Mouse (Mus musculus) hindlimb bud, embryonic 11.5 days (tissue): ENCODE results near the gene Hamp2.
A peak's percentile ranks its signal among the peaks of the same experiment; 100 is the strongest.
"Not testable (repeated sequence)": the region's sequence is repeated elsewhere in the genome, so short reads cannot be mapped to it uniquely, and the experiment has no call there.

Source experiments
- DNase-seq: peaks from one replicate; pipeline ENCODE4 v3.0.0-alpha.2; 2012; ENCODE audit warnings: low read depth, low spot score; ENCODE audit errors: extremely low spot score

Hamp2 gene

DNA sequence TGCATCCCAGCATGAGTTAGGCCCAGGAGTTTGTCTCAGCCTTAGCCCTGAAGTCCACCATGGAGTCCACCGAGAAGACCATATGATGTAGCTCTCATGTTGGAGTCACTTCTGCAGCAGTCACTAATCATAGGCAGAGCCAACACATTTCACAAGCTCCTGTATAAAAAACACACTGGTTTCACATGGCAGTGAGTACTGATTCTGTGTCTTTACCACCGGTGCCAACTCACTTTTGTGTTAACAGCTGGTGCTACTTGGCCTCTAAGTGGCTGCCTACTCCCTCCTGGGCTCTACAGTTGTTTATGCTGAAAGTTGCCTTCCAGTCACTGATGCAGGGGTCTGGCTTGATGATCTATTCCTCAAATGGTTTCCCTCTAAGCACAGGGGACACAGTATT is at the start of gene Hamp2:
TSS of gene Hamp2 (minus strand) at position 101 of the 400 bp plus-strand sequence.
- DNase-seq: not testable (repeated sequence)

DNA sequence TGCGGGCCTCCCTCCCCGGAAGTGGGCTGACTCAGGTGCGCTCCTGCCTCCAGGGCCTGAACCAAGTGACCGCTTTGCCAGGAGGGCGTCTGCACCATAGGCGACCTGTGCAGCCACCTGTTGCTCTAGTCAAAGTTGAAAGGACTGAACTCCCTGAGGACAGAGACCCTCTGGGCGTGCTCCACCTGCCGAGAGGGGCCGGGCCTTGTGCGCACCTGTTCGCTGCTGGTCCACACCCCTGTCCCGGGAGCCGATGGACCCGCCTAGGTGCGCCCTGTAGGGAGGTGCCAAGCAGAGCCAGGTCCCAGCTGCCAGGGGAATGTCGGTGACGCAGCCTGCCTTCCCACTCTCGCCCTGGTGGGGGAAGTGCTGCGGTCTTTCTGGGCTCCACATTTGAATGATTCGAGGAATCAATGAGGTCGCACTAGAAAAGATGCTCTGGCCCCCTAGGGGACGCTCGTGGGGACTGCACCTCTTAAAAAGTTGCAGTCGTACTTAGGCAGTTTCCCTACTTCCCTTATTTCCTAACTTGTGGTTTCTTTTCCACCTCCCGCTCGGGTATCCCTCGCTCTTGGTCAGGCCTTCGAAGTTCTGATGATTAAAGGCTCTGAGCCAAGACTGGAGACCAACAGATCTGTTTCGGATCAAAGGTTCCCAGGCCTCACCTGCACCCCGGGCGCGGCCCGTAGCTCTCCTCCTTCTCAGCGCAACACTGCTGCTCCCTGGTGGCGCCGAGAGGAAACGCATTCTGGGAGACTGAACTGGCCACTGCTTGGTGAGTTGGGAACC is 49.2 kb upstream of the Hamp2 start, which contains the start of gene Fam187b:
TSS of gene Fam187b (plus strand) at position 290 of the 789 bp plus-strand sequence.
- peak; percentile 82 for DNase-seq

DNA sequence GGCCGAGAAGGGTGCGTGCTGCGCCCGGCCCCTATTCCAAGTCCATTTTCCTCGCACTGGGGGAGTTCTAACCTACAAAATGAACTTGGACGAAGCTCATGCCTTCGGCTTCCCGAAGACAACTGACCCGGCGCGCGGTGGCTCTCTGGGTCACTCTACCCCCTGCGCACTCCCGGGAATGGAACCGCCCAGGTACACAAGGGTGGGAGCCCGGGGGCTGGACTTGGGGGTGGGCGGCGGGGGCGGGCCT is 48.7 kb upstream of the Hamp2 start, which contains the start of gene Lsr:
TSS of gene Lsr (minus strand) at position 214 of the 250 bp plus-strand sequence.
- DNase-seq: no peak

DNA sequence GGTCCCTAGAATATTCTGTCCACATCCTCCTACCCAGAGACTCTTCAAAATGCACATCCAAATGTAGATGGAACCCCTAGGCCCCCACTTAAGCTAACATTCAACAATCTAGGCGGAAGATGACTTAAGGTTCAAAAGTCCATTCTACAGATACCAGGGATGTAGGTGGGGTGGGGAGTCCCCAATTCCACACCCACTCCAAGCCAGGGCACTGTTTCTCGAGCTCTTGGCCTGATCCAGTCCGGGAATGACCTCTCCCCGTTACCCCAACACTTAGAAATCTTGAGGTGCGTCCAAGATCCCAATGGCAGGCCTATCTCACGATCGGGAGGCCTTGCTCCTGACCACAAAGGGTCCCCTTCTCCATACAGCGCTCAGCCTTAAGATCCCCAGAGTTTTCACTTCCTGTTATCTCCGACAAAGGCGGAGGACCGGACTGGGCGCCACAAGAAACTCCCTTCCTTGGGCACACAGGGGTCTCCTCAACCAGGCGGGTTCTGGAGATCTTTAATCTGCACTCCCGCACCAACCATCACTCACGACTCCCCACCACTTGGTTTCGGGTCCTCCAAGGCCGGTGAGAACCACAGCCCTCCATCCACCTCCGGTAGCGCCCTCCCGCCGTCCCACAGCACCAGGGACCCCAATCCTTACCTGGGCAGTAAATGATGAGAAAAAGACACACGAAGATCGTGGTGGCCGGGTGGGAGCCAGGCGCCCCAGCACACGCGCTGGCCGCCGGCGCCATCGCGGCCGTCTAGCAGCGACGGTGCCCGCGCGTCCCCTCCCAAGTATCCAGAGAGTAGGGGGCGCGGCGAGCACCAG is 48.2 kb upstream of the Hamp2 start:
- no peak for DNase-seq

DNA sequence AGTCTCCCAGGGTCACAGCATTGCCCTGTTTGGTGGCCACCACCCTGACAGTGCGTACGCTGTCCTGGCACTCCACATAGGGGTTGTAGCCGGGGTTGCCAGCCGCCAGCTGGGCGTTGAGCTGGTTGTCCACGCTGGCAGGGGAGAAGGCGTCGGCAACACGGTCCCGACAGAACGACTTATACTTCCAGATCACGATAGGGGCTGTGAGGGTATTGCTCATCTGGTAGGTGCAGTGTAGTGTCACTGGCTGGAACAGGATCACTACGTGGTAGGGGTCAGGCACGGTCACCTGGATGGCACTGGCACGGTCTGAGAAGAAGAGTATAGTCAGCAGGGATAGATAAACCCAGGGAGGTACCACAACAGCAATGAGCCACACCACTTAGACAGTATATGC is 47.4 kb upstream of the Hamp2 start:
- DNase-seq: no peak

DNA sequence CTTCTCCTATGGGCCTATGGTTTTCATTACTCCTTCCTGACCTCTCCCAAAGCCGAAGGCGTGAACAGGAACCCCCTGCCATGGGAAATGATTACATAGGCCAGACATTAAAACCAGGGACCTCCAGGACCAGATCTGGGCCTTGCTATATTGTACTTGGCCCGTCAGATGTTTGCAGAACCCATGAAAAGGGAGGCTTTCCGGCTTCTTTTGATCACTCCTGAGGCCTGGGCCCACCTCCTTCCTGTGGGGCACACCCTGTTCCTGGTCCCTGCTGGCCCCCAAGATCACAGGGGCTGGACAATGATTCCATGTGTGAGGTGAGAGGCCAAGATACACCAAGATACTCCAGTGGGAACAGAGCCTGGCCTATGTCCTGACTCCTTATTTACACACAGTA is 44.7 kb upstream of the Hamp2 start:
- DNase-seq: no peak

DNA sequence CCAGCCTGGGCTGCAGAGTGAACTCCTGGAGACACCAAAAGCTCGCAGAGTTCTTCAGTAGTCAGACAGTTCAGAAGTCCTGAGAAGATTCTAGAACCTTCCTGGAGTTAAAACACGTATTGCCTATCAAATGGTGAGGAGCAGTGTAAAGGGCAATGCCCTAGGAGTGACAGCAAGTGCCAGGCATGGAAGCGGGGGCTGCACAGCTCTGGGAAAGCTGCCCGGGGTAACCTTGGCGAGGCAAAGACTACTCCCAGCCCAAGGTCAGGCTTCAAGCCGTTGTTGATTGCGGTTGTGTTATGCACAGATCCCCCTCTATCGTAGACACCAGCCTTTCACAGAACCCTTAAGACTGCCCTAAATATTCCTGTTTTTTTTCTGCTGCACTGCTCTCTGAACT is 44.1 kb upstream of the Hamp2 start:
- DNase-seq: no peak

DNA sequence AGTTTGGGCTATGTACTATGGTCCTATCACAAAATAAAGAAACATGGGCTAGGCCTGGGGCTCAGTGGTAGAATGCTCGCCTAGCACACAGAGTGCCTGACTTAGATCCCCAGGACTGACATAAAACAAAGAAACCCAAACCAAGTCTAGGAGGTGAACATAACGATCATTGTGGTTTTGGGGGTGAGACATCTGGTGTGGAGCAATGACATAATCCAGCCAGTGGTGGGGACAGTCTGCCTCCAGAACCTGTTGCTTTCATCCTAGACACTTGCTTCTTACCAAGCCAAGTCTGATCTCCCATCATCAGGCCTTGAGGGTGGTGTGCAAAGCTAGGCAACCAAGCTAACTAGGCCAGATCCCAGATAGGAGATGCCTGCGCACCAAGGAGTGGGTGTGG is 42.2 kb upstream of the Hamp2 start:
- no peak for DNase-seq

DNA sequence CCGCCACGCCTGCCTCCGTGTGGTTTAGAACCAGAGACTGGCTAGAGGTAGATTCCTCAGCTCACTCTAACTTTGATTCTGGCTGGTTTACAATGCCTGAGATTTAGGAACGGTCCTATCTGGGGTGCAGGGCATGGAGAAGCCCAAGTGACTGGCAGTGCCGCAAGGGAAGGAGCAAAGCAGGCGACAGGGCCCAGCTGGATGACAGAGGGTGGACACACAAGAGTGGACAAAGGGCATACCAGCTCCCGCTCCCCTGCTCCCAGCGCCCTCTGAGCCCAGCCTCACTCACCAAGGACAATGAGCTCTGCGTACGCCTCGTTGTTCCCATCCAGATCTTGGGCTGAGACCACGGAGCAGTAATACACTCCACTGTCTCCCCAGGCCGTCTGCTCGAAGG is 41.2 kb upstream of the Hamp2 start:
- no peak for DNase-seq

DNA sequence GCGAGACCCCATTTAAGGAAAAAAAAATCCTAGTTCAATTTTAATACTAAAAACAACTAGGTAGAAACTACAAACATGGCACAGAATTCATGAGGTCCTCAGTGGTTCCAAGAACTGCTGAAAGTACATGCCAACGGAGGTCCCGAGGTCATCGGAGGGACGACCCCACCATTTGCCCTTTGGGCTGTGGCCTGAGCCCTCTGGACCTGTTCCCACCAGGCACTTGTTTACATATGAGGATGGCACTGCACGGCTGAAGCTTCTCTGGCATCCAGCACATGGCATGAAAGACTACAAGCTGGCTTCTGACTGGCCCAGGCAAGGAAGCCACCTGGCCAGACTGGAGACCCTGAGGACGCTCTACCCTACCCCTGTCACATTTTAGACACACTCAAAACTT is 39.9 kb upstream of the Hamp2 start:
- DNase-seq: no peak

DNA sequence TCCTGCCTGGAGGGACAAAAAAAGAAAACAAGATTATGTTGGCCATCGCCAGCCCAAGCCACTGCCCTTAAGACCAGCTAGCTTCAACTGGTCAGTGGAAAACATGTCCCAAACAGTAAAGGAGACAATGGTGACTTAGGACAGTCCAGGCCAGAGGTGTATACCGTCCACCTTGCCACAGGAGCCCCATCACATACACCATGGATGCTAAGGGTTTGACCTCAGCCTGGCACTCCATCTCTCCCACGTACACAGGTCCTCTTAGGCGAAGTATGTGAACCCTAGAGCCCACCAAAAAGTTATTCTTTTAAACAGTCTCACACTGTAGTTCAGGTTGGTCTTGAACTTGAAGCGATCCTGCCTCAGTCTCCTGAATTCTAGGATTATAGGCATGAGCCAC is 38.4 kb upstream of the Hamp2 start:
- no peak for DNase-seq

DNA sequence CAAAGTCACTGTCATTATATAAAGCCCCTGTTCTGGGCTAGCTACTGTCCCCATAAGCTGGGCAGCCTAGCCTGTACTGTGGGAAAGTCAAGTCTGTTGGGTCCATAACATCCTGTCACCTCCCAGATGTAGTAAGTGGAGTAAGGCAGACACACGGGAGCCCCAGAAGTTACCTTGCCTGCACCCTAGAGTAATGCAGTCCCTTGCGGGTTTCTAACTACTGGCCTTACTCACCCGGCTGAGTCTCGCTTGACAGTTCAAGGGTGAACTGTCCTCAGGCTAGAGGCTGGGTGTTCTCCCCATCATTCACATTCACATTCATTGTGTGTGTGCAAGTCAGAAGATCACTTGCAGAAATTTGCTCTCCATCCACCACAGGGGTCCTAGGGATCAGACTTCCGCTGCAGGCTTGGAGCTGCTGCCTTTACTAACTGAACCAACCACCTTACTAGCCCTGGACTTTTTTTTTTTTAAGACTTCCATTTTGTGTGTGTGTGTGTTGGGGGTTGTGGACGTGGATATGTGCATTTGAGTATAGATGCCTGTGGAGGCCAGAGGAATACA is 35.4 kb upstream of the Hamp2 start:
- no peak for DNase-seq

DNA sequence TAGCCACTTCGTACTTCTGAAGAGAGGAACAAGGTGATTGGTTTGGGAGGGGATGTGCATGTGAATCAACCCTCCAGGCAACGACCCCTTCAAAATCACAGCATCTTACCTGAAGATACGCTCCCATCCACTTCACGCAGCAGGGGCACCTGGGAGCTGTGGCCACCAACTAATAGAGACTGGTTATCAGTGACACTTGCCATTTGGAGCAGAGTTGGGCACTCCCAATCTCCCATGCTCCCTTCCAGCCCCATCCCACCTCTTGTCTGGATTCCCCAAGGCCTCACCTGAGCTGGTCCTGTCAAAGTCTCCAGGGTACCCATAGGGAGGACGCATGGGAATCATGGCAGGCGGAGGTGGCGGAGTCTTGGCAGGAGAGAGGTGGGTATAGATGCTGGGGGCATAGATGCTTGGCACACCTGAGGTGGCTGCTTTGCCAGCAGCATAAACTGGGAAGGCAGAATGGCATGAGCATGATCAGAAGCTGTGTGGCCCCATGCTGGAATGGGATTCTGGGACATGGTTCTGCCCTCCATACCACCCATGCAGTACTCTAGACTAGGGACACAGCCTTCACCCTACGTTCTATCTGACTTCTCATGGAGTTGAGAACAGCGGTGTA is 34.5 kb upstream of the Hamp2 start:
- DNase-seq: no peak

DNA sequence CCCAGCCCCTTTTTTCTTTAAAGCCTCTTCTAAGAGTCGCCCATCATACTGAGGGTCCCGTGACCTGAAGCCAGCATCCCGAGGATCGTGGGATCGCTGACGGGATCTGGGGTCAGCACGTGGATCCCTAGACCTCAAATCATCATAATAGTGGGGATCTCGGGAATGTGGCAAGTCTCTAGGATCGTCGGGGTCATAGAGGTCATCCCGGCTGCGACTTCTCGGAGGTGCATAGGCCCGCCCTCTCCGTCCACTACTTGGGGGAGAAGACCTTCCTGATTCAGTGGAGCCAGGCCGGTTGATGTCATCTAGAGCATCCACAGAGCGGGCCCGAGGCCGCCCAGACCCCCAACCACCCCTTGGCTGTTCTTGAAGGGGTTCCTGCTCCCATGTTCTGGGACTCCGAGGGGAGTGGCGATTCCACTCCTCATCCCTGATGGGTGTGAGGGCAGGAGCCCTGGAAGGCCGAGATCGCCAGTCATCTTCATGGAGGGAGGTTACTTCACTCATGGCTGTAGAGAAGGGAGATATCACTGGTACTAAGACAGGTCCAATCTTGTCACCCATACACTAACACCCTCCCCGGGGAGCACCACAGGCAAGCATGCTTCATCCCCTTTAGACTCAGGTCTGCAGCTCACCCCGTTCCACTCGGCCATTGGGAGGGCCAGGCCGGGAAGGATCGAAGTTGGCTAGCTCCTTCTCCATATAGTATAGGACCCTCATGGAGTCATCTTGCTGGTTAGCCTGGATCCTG is 33.8 kb upstream of the Hamp2 start:
- DNase-seq: no peak

DNA sequence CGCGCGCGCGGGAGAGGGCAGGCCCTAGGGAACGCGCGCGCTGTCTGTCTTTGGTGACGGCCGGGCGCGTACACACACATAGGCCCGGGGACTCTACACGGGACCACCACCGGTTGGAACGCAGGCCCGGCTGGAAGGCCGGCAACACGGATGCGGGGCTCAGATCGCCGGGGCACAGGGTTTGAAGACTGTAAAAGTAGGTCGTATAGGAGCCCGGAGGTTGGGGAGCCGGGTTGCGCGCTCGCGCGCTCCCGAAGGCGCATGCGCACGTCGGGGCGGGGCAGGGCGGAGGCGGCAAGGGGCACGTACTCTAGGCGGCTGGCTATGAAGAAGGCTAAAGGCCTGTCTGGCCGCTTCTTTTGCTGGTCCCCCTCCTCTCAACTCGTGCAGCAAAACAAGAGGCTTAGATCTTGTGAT is 32.9 kb upstream of the Hamp2 start:
- no peak for DNase-seq

DNA sequence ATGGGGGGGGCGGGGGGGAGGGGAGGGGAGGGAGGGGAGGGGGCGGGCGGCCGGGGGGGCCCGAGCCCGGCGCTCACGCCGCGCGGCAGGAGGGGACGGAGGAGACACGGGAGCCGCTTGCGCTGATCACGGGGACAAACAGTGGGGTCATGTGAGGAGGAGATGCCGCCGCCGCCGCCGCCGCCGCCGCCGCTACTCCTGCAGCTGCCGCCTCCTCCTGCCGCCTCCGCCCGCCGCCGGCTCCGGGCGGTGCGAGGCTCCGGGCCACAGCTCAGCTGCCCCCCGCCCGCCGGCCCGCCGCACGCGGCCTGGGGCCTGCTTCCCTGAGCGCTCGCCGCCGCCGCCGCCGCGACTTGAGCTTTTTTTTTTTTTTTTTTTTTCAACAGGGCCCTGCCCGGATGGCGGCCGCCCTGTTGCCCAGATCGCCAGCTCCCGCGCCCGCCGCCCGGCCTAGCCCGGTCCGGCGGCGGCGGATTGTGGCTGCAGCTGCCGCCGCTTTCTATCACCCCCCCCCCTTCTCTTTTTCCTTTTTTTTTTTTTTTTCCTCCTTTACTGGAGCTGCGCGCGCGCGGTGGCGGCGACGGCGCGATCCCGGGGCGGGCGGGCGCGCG is 32.4 kb upstream of the Hamp2 start, which contains the start of gene Usf2:
TSS of gene Usf2 (minus strand) at position 48 of the 611 bp plus-strand sequence.
- no peak for DNase-seq

DNA sequence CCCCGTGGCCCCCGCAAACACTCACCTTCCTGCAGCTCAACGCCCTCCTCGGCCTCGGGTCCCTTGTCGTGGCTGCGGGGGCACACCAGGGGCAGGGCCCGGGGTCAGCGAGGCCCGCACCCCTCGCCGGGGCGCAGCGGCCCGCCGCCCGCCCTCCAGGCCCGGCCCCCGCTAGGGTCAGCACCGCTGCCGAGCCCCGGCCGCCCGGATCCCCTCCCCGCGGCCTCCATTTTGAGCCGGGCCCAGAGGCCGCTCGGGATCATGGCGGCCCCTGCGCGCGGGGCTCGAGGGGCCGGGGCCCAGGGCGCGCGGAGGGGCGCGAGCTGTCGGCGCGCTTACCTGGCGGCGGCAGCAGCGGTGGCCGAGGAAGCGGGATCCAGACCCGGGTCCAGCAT is 31.9 kb upstream of the Hamp2 start:
- no peak for DNase-seq

DNA sequence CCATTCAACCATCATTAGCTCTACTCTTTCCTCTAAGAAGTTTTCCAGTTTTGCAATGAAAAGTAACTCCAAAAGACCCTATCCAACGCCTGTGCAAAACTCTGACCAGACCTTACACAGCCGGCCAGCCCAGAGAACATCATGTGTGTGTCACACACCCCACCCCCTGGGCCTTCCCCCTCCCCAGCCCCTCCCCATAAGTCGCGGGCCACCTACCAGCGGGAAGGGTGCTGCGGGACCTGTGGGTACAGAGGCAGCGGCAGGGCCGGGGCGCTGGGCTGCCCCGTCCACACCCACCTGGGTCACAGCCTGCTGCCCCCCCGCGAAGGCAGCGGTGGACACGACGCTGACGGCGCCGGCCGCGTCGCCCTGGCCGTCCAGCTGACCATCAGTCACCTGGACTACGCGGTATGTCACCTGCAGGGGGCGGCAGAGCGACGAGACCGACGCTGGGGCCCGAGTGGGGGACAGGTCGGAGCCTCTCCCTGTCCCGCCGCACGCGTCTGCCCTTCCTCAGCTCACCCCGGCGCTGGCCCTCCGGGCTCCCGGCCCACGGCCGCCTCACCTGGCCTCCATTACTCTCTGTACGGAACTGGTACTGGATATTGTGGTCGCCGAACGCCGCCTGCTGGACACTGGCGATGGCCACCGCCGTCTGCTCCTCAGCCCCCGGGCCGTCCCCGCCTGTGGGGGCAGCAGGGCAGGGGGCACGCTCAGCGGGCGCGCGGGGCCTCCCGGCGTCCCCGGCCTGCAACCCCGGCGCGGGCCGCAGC is 31.3 kb upstream of the Hamp2 start:
- DNase-seq: no peak

DNA sequence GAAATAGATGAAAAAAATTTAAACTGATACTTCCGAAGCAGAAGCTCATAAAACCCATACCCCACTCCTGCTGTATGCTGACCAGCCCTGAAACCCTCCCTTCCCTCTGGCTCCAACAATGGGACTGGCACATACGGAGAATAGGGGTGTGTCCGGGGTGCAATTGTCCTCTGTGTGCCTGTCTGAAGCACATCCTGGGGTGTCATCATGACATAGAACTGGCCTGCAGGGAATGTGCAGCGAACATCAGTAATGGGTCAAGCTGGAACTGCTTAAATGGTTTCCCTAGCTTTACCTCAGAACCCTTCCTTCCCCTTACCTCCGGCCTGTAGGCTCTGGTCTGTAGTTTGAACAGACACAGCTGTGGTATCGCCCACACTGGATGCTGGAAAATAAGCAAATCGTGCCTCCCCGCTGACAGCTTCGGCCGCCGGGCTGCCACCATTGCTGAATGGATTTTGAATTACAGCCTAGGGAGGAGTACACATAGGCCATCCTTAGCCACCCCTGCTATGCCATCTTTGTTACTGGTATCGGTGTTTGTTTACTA is 30.6 kb upstream of the Hamp2 start:
- no peak for DNase-seq
